Mouse (Mus musculus): ENCODE measurements around the gene Atp6v1e1. TPM values are rescaled to one million over a fixed set of nuclear protein-coding genes. Genes with fewer than 3 reads are reported as not detected.

The Atp6v1e1 gene
- polyA plus RNA-seq, 1 experiment: 203 TPM

DNA sequence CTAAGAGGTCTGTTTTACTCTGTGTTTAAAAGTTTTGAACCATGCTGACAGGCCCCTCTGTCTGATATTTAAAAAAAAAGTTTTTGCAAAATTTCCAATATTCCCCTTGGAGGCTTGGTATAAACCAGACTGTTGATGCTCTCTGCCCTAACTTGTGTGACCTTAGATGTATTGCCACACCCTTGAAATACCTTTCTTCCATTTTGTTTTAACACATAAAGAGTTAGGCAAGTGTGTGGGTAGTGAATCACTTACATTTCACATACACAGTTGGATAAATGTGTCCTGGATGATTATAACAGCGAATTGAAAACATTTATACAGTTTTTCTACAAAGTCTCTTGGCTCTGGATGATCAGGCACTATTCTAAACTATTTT, 14.5 kb upstream of the Atp6v1e1 start:
- TF ChIP-seq POLR2A (IDR thresholded peaks at IDR 0.05; ENCODE audit: low read depth, low read length) (no peak), CTCF (IDR thresholded peaks at IDR 0.05; ENCODE audit: borderline replicate concordance, insufficient read depth, low read length) (no peak)
- Histone ChIP-seq H3K4me1 (ENCODE audit: control insufficient read depth, insufficient read depth, low read length) (0 out of 2 replicates have a peak, but pooled peaks cover 4% of the 10 kb centered on the region), H3K4me3 (ENCODE audit: insufficient read depth, low read length) (peak overlapping the region; percentile 97), H3K27ac (ENCODE audit: insufficient read depth, low read length) (no peak overlapping the region)

GRCm38 (mm10) chr6:120836389-120837151, 14.0 kb upstream of the Atp6v1e1 start:
- peak overlapping the region; percentile 62 for H3K27ac ChIP-seq (ENCODE audit: insufficient read depth, low read length)
- H3K4me3 ChIP-seq (ENCODE audit: insufficient read depth, low read length): peak overlapping the region; percentile 97
- H3K4me1 ChIP-seq (ENCODE audit: control insufficient read depth, insufficient read depth, low read length): 0 out of 2 replicates have a peak, but pooled peaks cover 4% of the 10 kb centered on the region
- TF ChIP-seq CTCF (IDR thresholded peaks at IDR 0.05; ENCODE audit: borderline replicate concordance, insufficient read depth, low read length) (no peak), POLR2A (IDR thresholded peaks at IDR 0.05; ENCODE audit: low read depth, low read length) (no peak)

GRCm38 (mm10) chr6:120835474-120836374, 13.1 kb upstream of the Atp6v1e1 start, which contains the start of gene Bcl2l13:
Bcl2l13 (plus strand) TSS chr6:120836212.
- 0 out of 2 replicates have a peak, but pooled peaks cover 4% of the 10 kb centered on the region for H3K4me1 ChIP-seq (ENCODE audit: control insufficient read depth, insufficient read depth, low read length)
- peak within 1 kb of the TSS; percentile 62 for H3K27ac ChIP-seq (ENCODE audit: insufficient read depth, low read length)
- H3K4me3 ChIP-seq (ENCODE audit: insufficient read depth, low read length): peak within 1 kb of the TSS; percentile 97
- peak; percentile 85 for TF ChIP-seq POLR2A (IDR thresholded peaks at IDR 0.05; ENCODE audit: low read depth, low read length)
- TF ChIP-seq CTCF (IDR thresholded peaks at IDR 0.05; ENCODE audit: borderline replicate concordance, insufficient read depth, low read length): peak; percentile 47; the same call in 1 of the 2 replicates

GRCm38 (mm10) chr6:120834766-120835321, 12.3 kb upstream of the Atp6v1e1 start:
- Histone ChIP-seq H3K4me1 (ENCODE audit: control insufficient read depth, insufficient read depth, low read length) (0 out of 2 replicates have a peak, but pooled peaks cover 4% of the 10 kb centered on the region), H3K27ac (ENCODE audit: insufficient read depth, low read length) (no peak overlapping the region), H3K4me3 (ENCODE audit: insufficient read depth, low read length) (no peak overlapping the region)
- no peak for TF ChIP-seq POLR2A (IDR thresholded peaks at IDR 0.05; ENCODE audit: low read depth, low read length)
- TF ChIP-seq CTCF (IDR thresholded peaks at IDR 0.05; ENCODE audit: borderline replicate concordance, insufficient read depth, low read length): no peak

GRCm38 (mm10) chr6:120832097-120832496, 9.5 kb upstream of the Atp6v1e1 start:
- no peaks in the 10 kb centered on the region for H3K4me1 ChIP-seq (ENCODE audit: control insufficient read depth, insufficient read depth, low read length)
- no peak overlapping the region for H3K27ac ChIP-seq (ENCODE audit: insufficient read depth, low read length)
- TF ChIP-seq CTCF (IDR thresholded peaks at IDR 0.05; ENCODE audit: borderline replicate concordance, insufficient read depth, low read length) (no peak), POLR2A (IDR thresholded peaks at IDR 0.05; ENCODE audit: low read depth, low read length) (no peak)
- no peak overlapping the region for H3K4me3 ChIP-seq (ENCODE audit: insufficient read depth, low read length)

DNA sequence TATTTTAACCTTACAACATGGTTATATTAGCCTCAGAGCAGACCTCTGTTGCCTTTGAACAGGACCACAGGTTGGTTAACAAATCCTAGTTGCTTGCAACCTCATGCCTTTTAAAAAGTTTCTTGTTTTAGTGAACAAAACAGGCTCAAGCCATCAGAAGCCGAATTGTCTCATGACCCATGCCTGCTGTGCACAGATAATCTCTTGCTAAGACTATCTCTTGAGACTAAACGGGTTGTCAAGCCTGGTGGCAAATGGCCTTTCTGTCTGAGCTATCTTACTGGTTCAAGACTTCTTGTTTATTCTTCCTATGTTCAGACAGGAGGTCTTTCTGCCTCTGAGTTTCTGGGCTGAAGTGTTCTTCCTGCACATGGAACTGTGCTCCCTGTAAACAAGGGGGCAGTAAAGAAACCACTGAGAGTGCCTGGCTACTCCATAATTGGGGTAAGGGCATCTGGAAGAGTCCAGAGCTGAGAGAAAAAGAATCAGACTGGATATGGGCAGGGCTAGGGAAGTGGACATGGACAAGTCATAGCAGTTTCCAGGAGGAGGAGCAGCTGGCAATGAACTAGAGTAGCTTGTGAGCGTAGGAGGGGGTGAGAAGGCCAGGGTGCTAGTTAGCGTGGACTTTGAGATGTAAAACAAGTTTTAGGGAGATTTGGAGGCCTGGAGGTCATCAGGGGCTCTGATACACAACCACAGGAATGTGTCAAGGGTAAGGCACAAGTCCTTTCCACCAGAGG, 8.4 kb upstream of the Atp6v1e1 start:
- Histone ChIP-seq H3K4me1 (ENCODE audit: control insufficient read depth, insufficient read depth, low read length) (no peaks in the 10 kb centered on the region), H3K27ac (ENCODE audit: insufficient read depth, low read length) (no peak overlapping the region), H3K4me3 (ENCODE audit: insufficient read depth, low read length) (no peak overlapping the region)
- no peak for TF ChIP-seq POLR2A (IDR thresholded peaks at IDR 0.05; ENCODE audit: low read depth, low read length)
- TF ChIP-seq CTCF (IDR thresholded peaks at IDR 0.05; ENCODE audit: borderline replicate concordance, insufficient read depth, low read length): no peak

DNA sequence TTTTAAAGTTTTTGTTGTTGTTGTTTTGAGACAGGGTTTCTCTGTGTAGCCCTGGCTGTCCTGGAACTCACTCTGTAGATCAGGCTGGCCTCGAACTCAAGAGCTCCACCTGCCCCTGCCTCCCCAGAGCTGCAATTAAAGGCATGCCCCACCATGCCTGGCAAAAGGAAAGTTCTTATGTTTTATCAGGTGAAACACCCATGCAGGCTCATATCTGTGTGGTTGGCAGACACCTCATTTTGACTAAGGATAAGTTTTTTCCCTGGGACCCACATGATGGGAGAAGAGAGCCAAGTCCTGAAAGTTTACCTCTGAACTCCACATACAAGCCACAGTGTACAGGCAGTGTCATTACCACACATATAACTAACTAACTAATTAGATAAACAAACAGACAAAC, 7.5 kb upstream of the Atp6v1e1 start:
- no peak overlapping the region for H3K4me3 ChIP-seq (ENCODE audit: insufficient read depth, low read length)
- no peak overlapping the region for H3K27ac ChIP-seq (ENCODE audit: insufficient read depth, low read length)
- TF ChIP-seq CTCF (IDR thresholded peaks at IDR 0.05; ENCODE audit: borderline replicate concordance, insufficient read depth, low read length) (no peak), POLR2A (IDR thresholded peaks at IDR 0.05; ENCODE audit: low read depth, low read length) (no peak)
- H3K4me1 ChIP-seq (ENCODE audit: control insufficient read depth, insufficient read depth, low read length): no peaks in the 10 kb centered on the region

DNA sequence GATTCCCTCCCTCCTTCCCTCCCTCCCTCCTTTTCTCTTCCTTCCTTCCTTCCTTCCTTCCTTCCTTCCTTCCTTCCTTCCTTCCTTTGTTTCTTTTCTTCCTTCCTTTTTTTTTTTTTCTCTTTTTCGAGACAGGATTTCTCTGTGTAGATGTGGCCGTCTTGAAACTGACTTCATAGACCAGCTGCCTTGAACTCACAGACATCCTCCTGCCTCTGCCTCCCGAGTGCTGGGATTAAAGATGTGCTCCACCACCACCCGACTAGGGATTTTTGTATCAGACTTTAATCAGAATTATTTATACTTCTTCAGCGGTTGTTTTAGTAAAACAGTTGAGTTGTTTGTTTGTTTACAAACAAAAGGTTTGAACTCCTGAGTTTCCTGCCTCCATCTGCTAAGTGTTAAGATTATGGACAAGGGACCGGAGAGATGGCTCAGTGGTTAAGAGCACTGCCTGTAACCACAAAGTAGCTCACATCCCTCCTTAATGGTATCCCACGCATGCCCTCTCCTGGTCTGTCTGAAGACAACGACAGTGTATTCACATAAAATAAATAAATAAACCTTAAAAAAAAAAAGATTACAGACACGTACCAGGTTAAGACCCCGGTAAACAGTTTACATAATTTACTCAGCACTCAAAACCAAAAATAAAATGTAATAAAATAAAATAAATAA, 483 bp upstream of the Atp6v1e1 start:
- Histone ChIP-seq H3K4me3 (ENCODE audit: insufficient read depth, low read length) (no peak overlapping the region), H3K4me1 (ENCODE audit: control insufficient read depth, insufficient read depth, low read length) (no peaks in the 10 kb centered on the region), H3K27ac (ENCODE audit: insufficient read depth, low read length) (0 out of 2 replicates have a peak overlapping the region, but pooled peaks have one; percentile 7)
- TF ChIP-seq POLR2A (IDR thresholded peaks at IDR 0.05; ENCODE audit: low read depth, low read length) (no peak), CTCF (IDR thresholded peaks at IDR 0.05; ENCODE audit: borderline replicate concordance, insufficient read depth, low read length) (no peak)
